Mouse (Mus musculus): Measurements from ENCODE around the gene Dpp4.

Dpp4 gene

GRCm38 (mm10) chr2:62307477-62307876 lies 104.6 kb downstream of the Dpp4 start:
- DNase-seq (ENCODE audit: extremely low read depth, low read depth), result no peak

GRCm38 (mm10) chr2:62306978-62307377 lies 105.1 kb downstream of the Dpp4 start:
- DNase-seq (ENCODE audit: extremely low read depth, low read depth), result no peak

GRCm38 (mm10) chr2:62301716-62302115 lies 110.3 kb downstream of the Dpp4 start:
- no peak for DNase-seq (ENCODE audit: extremely low read depth, low read depth)

DNA sequence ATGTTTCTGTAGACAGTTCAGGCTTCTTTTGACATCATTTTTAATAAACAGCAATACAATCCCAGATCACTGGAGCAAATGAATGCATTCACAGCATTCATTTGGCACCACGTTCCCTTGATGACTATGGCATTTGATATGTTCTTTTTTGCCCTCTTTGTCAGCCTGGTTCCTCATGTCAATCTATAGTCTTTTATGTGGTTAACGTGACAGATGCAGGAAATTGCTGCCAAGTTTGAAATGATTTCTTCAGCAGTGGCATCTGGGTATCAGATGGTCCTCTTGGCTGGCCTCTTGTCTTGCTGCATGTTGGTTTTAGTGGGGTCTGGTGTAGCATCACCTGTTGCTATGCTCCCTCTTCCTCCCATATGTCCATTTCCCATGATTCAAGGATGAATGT lies 118.2 kb downstream of the Dpp4 start:
- DNase-seq (ENCODE audit: extremely low read depth, low read depth), result no peak

- DNase-seq (ENCODE audit: extremely low read depth, low read depth), result no peak
Observed at GRCm38 (mm10) chr2:62287532-62287931, 124.5 kb downstream of the Dpp4 start.

DNA sequence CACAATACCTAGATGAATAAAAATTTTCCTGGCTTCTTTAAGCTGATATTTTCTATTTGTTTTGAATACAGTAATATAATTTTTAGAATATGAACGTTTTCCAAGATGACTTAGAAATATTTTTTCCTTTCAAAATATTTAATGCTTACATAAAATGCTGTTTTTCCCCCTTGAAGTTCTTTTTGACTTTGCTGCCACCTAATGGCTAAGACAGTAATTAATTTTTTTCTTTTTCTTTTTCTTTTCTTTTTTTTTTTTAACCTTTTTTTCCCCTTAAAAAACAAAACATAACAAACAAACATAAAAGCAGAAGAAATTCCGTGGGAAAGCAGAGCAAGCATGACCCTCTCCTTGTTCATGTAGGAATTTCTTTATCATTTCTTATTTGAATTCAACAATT lies 126.2 kb downstream of the Dpp4 start:
- DNase-seq (ENCODE audit: extremely low read depth, low read depth), result peak; percentile 6

DNA sequence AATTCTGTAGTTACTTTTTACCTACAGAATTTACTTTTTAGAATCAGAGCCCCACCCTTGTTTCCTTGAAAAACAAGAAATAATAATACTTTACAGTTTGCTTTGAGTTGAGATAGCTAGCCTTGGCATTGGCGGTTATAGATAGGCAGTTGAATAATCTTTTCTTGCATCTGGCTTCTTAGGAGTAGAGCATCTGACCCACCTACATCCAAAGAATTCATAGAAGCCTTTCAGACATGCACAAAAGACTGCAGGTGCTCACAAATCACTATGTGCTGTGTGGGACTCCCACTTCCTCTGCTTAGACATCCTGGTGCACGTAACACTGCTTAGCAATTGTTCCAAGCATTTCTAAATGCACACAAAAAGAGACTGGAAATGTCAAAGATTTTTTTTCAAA lies 127.0 kb downstream of the Dpp4 start:
- DNase-seq (ENCODE audit: extremely low read depth, low read depth), result no peak

All from MEL-GATA-1-ER (cell line).